Mouse (Mus musculus) stomach, embryonic 14.5 days (tissue): ENCODE results near the gene Jmjd8. TPM values are rescaled to one million over a fixed set of nuclear protein-coding genes. Genes with fewer than 3 reads are reported as not detected.
"Not testable (repeated sequence)": the region's sequence is repeated elsewhere in the genome, so short reads cannot be mapped to it uniquely, and the experiment has no call there.

Source experiments
- ATAC-seq: fragments of 200-750 bp; cut with Nextera tagmentation; 2 replicates; pipeline ENCODE4 v1.8.0; 2017; ENCODE audit warnings: low read depth, moderate TSS enrichment; ENCODE audit not compliant: insufficient number of reproducible peaks, insufficient read depth, low FRiP score
- H3K27ac ChIP-seq: fragments of 300-500 bp; sonication (generic); 2 replicates; pipeline ENCODE4 v1.5.1; 2014; ENCODE audit warnings: mild to moderate bottlenecking, low read length, moderate library complexity, mixed read lengths
- H3K27me3 ChIP-seq: fragments of 300-500 bp; sonication (generic); 2 replicates; pipeline ENCODE4 v1.6.1; 2014; ENCODE audit warnings: low read length, control low read depth, mixed read lengths; ENCODE audit not compliant: control insufficient read depth, insufficient read depth
- H3K36me3 ChIP-seq: fragments of 300-500 bp; sonication (generic); 2 replicates; pipeline ENCODE4 v1.6.1; 2014; ENCODE audit warnings: mild to moderate bottlenecking, control low read depth, low read length, moderate library complexity, mixed read lengths; ENCODE audit not compliant: control insufficient read depth, insufficient read depth
- H3K4me1 ChIP-seq: fragments of 300-500 bp; sonication (generic); 2 replicates; pipeline ENCODE4 v1.6.1; 2014; ENCODE audit warnings: low read length, control low read depth, mixed read lengths; ENCODE audit not compliant: control insufficient read depth, insufficient read depth
- H3K4me2 ChIP-seq: fragments of 300-500 bp; sonication (generic); replicated peaks from 2 replicates; pipeline ENCODE4 v1.6.1; 2014; ENCODE audit warnings: low read depth, low read length, control low read depth
- H3K4me3 ChIP-seq: fragments of 300-500 bp; sonication (generic); 2 replicates; pipeline ENCODE4 v1.5.1; 2014; ENCODE audit warnings: low read depth, low read length, control low read depth
- H3K9ac ChIP-seq: fragments of 300-500 bp; sonication (generic); replicated peaks from 2 replicates; pipeline ENCODE4 v1.6.1; 2014; ENCODE audit warnings: low read depth, mild to moderate bottlenecking, control low read depth, low read length, moderate library complexity, mixed read lengths
- H3K9me3 ChIP-seq: fragments of 300-500 bp; sonication (generic); 2 replicates; pipeline ENCODE4 v1.6.1; 2016; ENCODE audit warnings: low read depth, low read length, control low read depth; ENCODE audit not compliant: control insufficient read depth
- WGBS: fragments of 180-500 bp; shearing (Covaris S2); extraction: QIAGEN DNeasy Blood & Tissue Kit; methylation state at CpG from one replicate; pipeline ENCODE4 v1.1.7; 2014; 5-methylcytosine and 5-hydroxymethylcytosine counted together
- polyA plus RNA-seq: library from polyadenylated mRNA; unstranded; fragments of >200 nt; fragmentation: Nextera tagmentation; extraction: Ambion mirVana; gene quantifications from 2 replicates; pipeline ENCODE4 v1.2.1, GENCODE M21; 2014

Jmjd8 gene
- polyA plus RNA-seq, 1 experiment from 2014 or later, result 41.9 TPM

GRCm38 (mm10) chr17:25867836-25868600 is 39.4 kb downstream of the Jmjd8 start:
- H3K9me3 ChIP-seq, result no peaks in the 10 kb centered on the region
- H3K27me3 ChIP-seq, result no peaks in the 10 kb centered on the region
- H3K9ac ChIP-seq, result peak overlapping the region; percentile 28; the same call in 1 of the 2 replicates
- H3K27ac ChIP-seq, result peak overlapping the region; percentile 23; the same call in 1 of the 2 replicates
- H3K4me1 ChIP-seq, result peaks cover 10% of the 10 kb centered on the region; the same call in 1 of the 2 replicates
- peak; percentile 1 for ATAC-seq
- 2% methylated on average over 42 of the region's 42 CpGs for WGBS
- H3K4me3 ChIP-seq, result peak overlapping the region; percentile 67
- H3K4me2 ChIP-seq, result peak overlapping the region; percentile 99
- H3K36me3 ChIP-seq, result no peaks in the 10 kb centered on the region

DNA sequence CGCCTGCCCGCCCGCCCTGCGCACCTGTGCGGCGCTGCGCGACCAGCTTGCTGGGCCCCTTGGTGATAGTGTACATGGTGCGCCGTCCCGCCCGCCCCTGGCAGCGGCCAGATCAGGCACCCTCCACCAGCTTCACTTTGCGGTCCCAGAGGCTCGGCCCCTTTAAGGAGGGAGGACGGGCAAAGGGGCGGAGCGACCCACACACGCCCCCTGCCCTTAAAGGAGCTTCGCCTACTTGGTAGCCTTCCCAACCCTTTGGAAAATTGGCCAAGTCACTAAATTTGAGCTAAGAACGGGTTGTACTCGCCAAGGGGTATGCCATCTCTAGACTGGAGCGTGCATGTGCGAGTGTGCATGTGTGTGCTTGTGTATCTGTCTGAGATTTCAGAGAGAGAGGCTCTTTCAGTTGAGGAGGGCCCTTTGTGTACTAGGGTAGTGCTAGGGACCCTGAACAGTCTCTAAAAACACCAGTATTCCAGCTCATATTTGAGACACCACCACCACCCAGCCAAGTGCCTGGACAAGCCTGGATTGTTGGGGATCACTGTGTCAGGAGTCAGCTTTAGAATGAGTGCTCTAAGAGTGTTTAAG is 40.0 kb downstream of the Jmjd8 start, which contains the start of gene Mcrip2:
Gene Mcrip2, minus strand, starts transcription at position 164 of the 591 bp plus-strand sequence.
- H3K27me3 ChIP-seq, result no peaks in the 10 kb centered on the region
- no peaks in the 10 kb centered on the region for H3K36me3 ChIP-seq
- WGBS, result under 1% methylated on average over 24 of the region's 24 CpGs
- no peaks in the 10 kb centered on the region for H3K9me3 ChIP-seq
- H3K4me3 ChIP-seq, result peak within 1 kb of the TSS; percentile 67
- peak within 1 kb of the TSS; percentile 28; the same call in 1 of the 2 replicates for H3K9ac ChIP-seq
- peaks cover 10% of the 10 kb centered on the region; the same call in 1 of the 2 replicates for H3K4me1 ChIP-seq
- ATAC-seq, result peak; percentile 84
- H3K4me2 ChIP-seq, result peak within 1 kb of the TSS; percentile 99
- H3K27ac ChIP-seq, result peak within 1 kb of the TSS; percentile 66

- no peak overlapping the region for H3K4me2 ChIP-seq
- no peak for ATAC-seq
- no peaks in the 10 kb centered on the region for H3K9me3 ChIP-seq
- no peak overlapping the region for H3K9ac ChIP-seq
- H3K36me3 ChIP-seq, result no peaks in the 10 kb centered on the region
- no peak overlapping the region for H3K27ac ChIP-seq
- H3K4me1 ChIP-seq, result peaks cover 10% of the 10 kb centered on the region; the same call in 1 of the 2 replicates
- no peaks in the 10 kb centered on the region for H3K27me3 ChIP-seq
- 84% methylated on average over 8 of the region's 8 CpGs for WGBS
- H3K4me3 ChIP-seq, result no peak overlapping the region
These were observed 40.8 kb downstream of the Jmjd8 start for GRCm38 (mm10) chr17:25869498-25869897.

GRCm38 (mm10) chr17:25869954-25870353 is 41.3 kb downstream of the Jmjd8 start:
- no peaks in the 10 kb centered on the region for H3K9me3 ChIP-seq
- no peak overlapping the region for H3K4me2 ChIP-seq
- ATAC-seq, result no peak
- no peak overlapping the region for H3K27ac ChIP-seq
- H3K36me3 ChIP-seq, result no peaks in the 10 kb centered on the region
- H3K4me1 ChIP-seq, result peaks cover 10% of the 10 kb centered on the region; the same call in 1 of the 2 replicates
- no peak overlapping the region for H3K4me3 ChIP-seq
- H3K9ac ChIP-seq, result no peak overlapping the region
- WGBS, result 83% methylated on average over 2 of the region's 2 CpGs
- no peaks in the 10 kb centered on the region for H3K27me3 ChIP-seq

GRCm38 (mm10) chr17:25871566-25871965 is 42.9 kb downstream of the Jmjd8 start:
- H3K36me3 ChIP-seq, H3K4me2 ChIP-seq, H3K9ac ChIP-seq, H3K27me3 ChIP-seq, H3K9me3 ChIP-seq, ATAC-seq, H3K4me3 ChIP-seq, H3K27ac ChIP-seq: not testable (repeated sequence)
- peaks cover 18% of the 10 kb centered on the region for H3K4me1 ChIP-seq

DNA sequence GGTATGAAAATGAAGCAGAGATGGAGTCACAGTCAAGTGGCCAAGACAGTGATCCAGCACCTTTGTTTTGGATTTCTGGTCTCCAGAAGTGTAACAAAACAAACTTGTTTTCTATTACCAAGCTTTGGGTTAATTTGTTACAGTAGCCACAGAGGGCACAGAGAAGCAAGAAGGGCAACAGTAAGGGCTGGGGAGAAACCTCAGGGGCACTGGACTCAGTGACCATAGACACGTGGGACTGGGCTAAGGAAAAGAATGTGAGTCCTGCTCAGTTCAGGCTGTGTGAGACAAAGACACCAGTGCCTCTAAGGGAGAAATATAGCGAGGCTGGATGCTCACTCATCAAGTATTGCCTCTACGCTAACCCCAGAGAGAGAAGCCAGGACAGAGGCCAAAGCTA is 44.0 kb downstream of the Jmjd8 start:
- 84% methylated on average over 3 of the region's 3 CpGs for whole genome bisulfite sequencing
- H3K27me3 ChIP-seq, result no peaks in the 10 kb centered on the region
- H3K36me3 ChIP-seq, result peaks cover 2% of the 10 kb centered on the region
- H3K27ac ChIP-seq, result no peak overlapping the region
- no peak overlapping the region for H3K4me3 ChIP-seq
- ATAC-seq, result no peak
- H3K9ac ChIP-seq, result no peak overlapping the region
- H3K9me3 ChIP-seq, result no peaks in the 10 kb centered on the region
- no peak overlapping the region for H3K4me2 ChIP-seq
- peaks cover 16% of the 10 kb centered on the region for H3K4me1 ChIP-seq

DNA sequence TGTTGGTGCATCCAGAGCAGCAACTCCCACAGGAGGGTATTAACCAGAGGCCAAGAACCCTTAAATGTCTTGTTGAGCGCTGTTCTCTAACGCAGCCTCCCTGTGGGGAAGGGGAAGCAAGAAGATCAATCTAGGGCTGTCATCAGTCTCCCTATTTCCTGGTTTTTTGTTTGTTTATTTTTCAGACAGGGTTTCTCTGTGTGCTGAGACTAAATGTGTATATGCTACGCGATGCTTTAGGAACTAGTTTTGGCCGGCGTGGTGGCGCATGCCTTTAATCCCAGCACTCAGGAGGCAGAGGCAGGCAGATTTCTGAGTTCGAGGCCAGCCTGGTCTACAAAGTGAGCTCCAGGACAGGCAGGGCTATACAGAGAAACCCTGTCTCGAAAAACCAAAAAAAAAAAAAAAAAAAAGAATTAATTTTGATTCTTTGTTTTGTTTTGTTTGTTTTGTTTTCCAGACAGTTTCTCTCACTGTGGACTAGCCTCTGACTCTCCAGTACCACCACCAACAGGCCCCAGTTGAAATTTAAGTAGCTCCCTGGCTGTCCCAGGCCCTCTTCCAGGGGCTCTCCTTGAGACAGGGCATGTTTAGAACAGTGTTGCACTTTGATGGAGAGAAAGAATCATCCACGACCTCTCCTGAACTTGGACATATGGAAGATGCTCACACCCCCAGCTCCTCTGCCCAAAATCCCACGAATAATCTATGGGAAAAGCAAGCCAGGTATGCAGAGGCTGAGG is 44.9 kb downstream of the Jmjd8 start:
- Histone ChIP-seq H3K27me3 (no peaks in the 10 kb centered on the region), H3K36me3 (peaks cover 11% of the 10 kb centered on the region), H3K9me3 (no peaks in the 10 kb centered on the region), H3K4me2 (peak overlapping the region; percentile 91), H3K9ac (no peak overlapping the region), H3K4me3 (no peak overlapping the region), H3K27ac (no peak overlapping the region), H3K4me1 (peaks cover 14% of the 10 kb centered on the region; the same call in 1 of the 2 replicates)
- 65% methylated on average over 11 of the region's 11 CpGs for WGBS
- no peak for ATAC-seq

GRCm38 (mm10) chr17:25874148-25874720 is 45.6 kb downstream of the Jmjd8 start:
- Histone ChIP-seq H3K4me3 (peak overlapping the region; percentile 70), H3K4me2 (peak overlapping the region; percentile 91), H3K36me3 (peaks cover 13% of the 10 kb centered on the region), H3K4me1 (peaks cover 9% of the 10 kb centered on the region; the same call in 1 of the 2 replicates), H3K27ac (peak overlapping the region; percentile 94), H3K9me3 (no peaks in the 10 kb centered on the region), H3K9ac (peak overlapping the region; percentile 33; the same call in 1 of the 2 replicates), H3K27me3 (no peaks in the 10 kb centered on the region)
- WGBS, result 5% methylated on average over 14 of the region's 14 CpGs
- no peak for ATAC-seq
